Mouse (Mus musculus) embryo, embryonic 9.5 days (tissue): ENCODE measurements at regions not wholly inside any gene's neighbourhood (a gene's known extent, or its start where the extent isn't known, plus 50 kb on each side); places are given as distances from the start of the nearest gene placed in this dataset.
"Not testable (repeated sequence)": the region's sequence is repeated elsewhere in the genome, so short reads cannot be mapped to it uniquely, and the experiment has no call there.

ENCODE experiments used
- DNase-seq: peaks from one replicate; pipeline ENCODE4 v3.0.0-alpha.2; 2017; ENCODE audit errors: extremely low spot score

DNA sequence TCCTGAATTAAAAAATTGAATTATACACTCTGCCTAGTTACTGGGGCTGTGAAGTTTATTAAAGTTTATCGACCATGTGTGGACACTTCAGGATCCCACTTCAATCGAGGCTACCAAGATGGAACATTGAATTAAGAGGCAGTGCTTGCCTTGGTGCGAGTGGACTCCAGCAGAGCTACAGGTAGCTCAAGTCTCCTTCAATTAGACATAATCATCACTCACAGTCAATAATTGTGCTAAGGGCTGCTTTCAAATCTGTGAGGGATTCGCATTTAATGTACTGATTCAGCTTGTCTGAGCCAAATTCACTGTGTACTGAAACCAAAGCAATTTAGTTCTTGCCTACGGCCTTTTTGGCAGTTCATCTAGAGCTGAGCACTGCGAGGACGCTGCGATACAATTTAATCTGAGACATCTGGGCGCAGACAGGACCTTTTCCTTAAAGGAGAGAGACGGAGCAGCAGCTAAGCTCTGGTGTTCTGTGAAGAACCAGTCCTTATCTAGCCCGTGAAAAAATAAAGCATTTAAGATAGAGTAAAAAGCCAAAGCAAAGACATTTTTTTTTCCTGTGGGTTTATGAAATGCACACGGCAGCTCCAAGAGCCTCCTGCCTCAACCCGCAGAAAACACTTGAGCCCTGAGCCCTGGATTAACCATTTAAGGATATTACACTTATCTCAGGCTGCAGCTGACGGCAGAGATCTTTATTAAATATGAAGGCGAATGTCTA, 220.8 kb upstream of the Irx1 start:
- DNase-seq, result no peak

DNA sequence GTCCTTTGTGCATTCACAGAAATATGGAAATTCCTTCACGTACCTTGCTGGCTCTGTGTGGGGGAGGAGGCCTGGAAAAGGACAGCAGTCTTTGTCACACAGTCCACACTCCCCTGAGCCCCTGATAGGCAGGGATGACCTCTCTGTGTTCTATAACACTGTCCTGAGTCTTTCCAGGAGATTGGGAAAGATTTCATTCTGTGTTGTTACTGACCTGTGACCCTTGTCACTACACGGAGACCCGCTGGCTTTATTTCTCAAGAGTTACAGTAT, 221.3 kb upstream of the Irx1 start:
- no peak for DNase-seq

DNA sequence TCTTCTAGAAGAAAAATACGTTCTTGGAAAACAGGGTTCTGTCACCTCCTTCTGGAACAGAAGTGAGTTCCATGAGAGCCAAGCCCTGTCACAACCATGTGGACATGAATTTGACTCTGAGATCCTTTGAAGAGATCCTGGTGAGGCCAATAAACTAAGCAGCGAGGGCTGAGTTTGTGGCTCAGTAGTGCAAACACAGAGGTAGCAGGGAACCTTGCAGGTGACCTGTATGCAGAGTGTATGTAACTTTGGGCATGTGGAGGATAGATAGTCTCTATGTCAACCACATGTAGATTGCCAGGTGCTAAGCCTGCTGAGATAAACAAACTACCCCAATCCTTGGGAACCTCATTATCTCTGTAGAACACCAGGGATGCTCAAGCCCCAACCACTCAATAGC, 232.4 kb upstream of the Irx1 start:
- no peak for DNase-seq

DNA sequence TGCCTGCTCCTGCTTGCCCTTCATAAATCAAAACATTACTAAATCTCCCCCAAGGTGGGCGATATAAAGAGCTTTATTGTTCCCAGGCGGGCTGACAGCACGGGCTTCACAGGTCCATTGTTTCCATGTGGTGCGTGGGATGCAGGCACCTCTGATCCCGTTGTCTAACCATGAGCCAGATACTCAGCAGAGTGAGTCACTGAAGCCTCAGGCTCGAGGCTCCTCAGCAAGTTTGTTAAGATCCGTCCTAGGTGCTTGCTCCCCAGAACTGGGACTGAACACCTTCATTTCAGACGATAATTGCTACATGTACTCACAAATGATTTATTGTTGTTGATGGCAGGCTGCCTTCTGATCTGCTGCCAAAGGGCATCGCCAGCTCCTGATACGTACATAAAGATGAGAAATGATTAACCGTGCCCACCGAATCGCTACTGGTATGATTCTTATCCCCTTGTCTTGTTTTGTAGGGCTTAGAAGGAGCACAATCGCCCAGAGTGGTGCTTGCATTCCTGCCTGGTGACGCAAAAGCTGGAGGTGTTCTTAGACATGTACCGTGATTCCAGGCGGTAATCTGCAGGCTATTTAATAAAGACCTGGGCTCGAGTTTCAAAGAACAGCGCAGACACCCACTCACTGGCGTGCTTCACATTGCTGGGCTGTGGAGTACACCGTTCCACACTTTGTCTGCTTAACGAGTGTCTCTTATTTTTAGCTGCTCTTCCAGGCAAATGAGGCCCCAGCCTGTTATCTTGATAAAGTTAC, 235.0 kb upstream of the Irx1 start:
- DNase-seq, result no peak

DNA sequence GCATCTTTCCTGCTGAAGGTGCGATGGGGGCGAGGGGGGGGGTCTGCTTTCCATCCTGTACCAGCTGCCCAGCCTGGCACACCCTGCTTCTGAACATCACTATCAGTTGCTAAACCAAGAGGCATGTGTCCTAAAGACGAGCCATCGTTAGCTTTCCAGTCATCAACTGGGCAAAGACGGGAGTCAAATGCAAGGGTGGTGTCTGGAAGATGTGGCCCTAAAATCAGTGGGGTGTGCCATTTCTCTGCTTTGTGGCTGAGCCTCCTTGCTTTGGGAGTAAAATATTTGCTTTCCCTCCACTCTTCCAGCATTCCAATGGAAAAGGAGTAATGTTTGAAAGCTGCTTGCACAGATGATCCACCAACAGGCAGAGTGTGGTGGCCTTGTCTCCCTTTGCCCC, 246.0 kb upstream of the Irx1 start:
- no peak for DNase-seq

DNA sequence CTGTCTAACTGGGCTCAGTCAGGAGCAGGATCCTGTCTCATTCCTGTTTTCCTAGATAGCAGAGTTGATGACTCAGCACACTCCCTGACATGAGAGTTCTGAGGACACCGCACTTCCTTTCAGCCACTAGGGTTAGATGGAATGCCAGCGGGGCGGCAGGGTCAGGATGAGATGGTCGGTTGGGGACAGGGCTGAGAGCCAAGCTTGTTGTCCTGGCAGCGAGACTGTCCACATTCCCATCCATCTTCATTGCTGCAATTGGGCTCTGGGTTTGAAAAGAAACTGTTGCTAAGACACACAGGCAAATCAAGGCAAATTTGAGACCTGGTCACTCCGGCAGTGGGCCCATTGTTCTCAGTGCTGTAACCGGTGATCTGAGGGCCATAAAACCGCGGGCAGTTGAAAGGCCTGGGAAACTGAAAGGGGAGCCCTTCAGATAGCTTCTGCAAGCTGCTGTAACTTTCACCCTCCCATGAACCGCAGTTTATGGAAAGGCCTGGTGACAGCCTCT, 246.5 kb upstream of the Irx1 start:
- peak; percentile 72 for DNase-seq

DNA sequence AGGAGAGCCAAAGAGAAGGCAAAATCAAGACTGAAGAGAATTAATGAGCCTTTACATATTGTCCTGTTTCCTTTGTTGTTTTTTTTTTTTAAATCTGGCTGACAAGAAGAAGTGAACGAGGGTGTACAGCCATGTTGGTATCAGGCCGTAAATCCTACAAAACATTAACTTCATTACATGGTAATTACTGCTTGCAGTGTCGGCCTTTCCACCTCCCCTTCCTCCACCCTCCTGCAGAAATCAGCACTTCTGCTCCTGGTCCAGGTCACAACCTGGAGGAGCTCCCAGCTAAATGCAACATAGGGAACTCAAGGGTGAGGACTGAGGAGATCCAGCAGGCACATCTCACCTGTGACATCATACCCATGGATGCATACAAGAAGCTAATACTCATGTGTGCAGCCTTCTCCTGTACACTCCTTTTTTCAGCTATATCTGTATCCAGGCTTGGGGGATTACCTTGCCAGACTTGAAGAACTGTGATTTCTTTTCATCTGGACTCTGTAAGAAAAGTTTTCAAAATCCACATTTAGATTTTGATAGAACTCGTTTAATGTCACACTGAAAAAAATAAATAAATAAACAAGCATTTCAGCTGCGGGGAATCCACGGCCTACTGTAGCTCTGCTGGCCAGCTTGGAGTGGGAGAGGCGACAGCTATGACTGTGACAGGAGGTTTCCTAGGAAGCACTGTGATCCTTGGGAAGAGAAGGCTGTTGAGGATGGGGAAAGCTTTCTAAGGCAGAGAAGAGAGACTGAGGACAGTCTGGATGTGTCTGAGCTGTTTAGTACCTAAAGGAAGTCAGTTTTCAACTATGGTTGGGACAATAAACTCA, 247.2 kb upstream of the Irx1 start:
- DNase-seq, result peak; percentile 25

DNA sequence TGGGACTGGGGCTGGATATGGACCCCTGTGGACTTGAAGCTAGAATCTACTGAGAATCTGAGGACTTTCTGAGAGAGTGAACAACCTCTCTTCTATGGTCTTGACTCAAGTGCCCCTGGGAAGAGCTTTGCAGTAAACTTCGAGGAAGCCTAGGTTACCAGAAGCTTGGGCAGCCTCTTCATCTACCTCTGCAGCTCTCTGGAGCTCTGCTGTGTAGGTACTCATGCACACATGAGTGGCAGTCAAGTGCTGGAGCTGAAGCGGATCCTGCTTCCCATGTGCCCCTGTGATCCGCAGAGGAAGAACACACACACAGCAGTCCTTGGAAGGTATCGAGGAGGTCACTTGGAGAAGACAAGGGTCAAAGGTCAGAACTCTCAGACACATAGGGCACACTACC, 248.2 kb upstream of the Irx1 start:
- DNase-seq, result peak; percentile 3

DNA sequence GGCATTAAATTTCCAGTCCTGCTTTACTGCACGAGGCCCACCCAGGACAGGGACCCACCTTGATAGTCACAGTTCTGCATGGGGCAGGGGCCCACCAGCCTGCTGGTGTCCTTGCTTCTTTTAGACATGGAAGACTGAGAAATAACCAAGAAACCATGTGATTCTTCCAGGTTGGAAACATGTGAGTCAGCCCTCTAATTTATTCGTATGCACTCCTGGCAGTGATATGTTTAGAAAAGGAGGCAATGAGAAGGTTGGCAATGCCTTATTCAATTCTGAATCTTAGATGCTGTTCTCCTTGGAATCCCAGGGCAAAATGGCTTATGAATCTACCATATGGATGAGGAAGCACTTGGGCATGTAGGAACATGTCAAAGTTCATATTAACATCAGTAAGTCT, 249.2 kb upstream of the Irx1 start:
- DNase-seq, result no peak

DNA sequence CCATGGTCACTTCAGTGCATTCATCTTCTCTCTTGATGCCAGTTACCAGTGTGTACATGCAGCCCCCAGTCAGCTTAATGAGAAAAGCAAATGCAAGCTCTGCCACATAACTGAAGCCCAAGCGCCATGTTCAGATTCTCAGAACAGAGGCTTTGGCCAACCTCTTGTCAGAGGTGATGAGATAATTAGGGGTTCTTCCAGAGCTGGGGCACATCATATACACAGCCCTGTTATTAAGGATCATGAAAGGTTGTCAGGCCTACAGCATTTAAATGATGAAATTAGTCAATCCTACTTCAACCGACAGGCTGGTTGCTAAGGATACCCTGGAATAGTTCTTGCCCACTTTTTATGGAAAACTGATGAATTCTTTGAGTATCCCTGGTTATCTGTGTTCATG, 255.8 kb upstream of the Irx1 start:
- DNase-seq, result no peak

DNA sequence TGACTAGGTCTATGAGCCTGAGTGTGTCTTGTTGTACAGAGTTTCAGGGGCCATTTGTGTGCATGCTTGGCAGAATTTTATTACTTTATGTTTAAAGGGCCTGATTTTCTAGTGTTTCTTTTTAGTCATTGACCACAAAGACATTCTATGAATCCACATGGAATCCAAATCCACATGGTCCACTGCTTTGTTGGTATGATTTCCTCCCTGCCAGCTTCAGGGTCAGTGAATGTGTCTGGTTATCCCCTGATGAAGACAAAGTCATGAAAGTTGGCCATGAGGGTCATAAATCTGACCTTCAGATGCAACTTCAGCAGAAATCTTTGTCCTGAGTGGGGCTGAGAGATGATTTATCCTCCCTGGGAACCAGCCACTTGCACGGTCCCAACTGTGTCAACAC, 263.6 kb upstream of the Irx1 start:
- no peak for DNase-seq

DNA sequence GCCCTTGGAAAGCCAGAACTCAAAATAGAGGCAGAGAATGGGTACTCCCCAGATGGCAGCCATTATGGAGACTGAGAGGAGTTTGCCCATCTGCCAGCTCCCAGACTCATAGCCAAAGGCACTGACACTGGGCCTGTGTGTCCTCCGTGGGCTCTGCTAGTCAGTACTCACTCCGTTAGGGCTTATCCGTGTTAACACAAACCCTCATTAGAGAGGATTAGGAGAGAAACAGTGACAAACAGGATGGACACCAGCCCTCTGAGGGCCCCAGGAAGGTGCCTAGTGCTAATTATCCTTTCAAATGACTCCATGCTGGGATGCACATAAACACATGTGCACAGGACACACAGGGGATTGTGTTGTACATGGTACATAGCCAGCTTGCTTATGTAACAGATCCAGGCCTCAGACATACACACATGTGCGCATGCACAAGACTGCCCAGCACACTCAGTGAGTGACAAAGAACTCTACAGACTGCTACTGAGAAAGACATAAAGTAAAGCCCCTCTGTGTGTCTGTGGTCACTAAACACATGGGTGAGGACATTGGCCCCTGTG, 267.6 kb upstream of the Irx1 start:
- DNase-seq, result no peak

DNA sequence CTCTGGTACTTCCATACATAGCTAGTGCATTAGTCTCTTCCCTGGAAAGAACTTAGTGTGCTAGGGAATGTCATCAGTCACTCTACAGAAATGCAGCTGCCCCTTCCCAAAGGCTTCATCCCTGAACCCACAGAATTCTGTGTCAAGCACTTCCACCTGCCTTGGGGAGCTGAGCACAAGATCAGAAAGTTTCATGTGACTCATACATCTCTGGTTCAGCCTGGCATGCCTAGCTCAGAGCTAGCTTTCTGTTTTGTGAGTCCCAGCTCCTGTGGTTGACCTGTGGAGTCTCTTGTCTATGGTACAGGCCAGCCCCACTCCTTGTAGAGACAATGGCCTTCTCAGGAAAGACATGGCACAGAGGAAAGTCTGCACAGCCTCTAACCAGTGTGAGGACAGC, 268.6 kb upstream of the Irx1 start:
- DNase-seq, result no peak

DNA sequence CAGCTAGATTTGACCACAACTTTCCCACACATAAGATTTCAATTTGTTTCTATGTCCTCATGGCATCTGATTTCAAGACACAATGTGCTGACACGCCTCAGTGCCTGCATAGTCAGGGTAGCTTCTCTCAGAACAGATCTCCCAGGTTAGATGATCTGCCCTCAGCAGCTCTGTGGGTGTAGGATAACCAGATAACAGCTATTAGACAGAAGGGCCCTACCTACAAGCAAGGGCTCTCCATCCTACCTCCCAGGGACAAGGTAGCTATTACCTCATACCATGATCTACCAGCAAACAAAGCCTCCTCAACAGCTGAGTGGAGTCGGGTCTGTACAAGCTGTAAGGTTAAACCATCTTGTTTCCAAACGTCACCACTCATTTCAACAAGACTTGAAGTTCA, 278.4 kb upstream of the Irx1 start:
- DNase-seq, result no peak

DNA sequence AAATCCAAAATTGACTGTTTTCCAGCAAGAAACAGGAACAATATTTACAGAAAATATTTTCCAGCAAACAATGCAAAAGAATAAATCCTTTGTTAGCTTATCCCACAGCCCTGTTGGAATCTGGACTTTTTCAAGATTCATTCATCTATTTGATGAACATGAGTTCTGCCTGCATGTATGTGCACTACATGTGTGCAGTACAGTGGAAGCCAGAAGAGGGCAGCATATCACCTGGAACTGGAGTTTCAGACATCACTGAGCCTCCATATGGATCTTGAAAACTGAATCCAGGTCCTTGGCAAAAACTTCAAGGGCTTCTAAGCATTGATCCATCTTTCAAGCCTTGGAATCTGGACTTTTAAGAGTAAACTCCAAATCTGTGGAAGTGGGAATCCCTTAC, 286.9 kb upstream of the Irx1 start:
- DNase-seq, result no peak

DNA sequence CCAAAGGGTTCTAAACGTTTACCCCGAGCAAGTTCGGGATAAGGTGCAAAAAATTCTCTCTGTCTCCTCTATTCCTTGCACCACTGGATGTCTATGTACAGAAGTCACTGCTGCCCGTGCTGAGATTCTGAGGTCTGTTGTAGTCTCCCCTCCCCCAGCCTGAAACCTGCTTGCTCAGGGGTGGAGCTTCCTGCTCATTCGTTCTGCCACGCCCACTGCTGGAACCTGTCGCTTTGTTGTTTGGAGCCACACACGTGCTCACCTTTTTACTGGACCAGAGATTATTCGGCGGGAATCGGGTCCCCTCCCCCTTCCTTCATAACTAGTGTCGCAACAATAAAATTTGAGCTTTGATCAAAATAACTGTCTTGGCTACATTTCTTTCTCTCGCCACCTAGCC, 289.7 kb upstream of the Irx1 start:
- DNase-seq, result not testable (repeated sequence)

DNA sequence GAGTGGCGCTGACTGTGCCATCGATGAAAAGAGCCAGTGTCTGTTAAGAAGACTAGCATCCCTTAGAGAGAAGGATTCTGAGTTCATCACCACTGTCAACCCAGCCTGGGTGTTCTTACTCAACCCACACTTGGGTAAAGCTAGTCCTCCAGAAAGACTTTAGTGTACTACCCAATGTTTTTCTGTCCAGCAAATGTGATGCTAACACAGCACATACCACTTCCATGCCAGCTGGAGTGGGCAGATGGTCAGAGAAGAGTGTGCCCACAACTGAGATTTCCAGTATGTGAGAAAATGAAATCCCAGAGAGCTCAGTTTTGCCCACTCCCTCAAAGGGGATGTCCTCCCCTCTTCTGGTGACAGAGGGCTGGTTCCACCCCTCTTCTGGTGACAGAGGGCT, 295.3 kb upstream of the Irx1 start:
- DNase-seq, result no peak

DNA sequence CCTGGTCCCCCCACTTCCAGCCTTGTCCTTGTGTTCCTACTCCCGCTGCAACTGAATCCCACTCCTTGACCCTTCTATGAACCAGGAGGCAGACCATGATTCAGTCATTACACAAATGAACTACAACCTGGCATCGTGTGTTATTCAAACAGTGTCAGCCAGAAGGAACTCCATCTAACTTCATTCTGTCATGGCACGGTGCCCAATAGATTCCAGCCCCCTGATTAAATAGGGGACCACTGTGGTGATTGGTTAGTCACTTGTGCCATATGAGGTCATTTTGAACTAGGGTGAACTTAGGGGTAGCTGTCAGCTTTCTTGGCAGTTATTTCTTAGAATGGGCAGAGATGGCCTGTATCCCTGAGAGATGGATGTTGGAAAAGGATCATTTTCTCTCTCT, 300.9 kb upstream of the Irx1 start:
- DNase-seq, result no peak

DNA sequence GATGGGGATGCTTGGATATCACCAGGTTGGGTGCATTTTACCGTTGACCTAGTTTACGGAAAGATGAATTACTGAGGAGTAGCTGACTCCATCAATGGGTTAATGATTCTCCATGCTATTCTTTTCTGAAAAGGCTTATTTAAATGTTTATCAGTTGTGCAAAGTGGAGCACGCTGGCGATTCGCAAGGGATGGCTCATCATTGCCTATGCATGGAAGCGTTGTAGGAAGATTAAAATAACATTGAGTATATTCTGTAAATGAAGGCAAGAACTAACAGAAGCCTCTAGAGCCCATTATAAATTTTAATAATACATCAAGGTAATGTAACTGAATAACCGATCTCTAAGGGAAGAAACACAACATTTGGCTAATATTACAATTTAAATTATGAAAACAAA, 301.6 kb upstream of the Irx1 start:
- DNase-seq, result no peak

DNA sequence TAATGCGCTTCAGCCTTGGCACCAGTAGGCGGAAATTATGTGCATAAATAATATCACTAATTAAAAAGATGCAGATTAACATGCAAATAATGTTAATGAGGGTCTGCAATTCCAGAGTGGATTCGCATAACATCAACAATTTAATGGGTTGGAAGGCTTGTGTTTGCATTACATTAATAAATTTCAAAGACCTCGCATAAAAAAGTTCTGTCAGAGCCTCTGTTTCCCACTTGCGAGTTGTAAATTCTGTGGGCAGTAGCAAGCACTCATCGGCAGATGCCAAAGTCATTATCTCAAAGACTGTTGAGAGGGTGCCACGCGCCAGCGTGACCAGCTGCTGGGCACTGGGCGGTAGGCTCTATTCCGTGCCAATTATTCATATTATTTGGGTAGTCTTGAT, 302.1 kb upstream of the Irx1 start:
- no peak for DNase-seq

DNA sequence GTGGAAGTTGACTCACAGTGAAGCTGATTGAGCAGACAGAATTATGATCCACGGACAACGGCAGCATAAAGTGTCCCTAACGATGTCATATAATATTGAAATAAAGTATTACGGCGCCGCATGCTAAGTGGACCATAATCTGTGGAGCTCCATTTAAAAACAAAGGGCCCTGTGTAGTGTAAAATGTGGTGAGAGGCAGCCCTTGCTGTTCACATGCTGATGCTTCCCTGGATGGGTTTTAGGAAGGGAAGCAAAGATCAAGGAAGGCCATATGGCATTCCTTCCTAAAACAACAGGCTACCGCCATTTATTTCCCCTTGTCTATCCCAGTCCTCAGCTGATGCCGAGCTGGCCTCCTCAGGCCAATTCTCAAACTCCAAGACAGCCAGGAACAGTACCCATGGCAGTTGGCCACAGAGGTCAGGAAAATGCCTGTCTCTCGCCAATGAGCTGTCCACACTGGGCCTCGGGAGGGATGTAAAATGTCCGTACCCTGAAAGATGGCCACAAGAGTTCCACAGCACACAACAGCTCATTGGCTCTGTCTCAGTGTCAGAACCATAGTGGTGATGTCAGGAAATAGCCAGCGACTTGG, 302.7 kb upstream of the Irx1 start:
- DNase-seq, result no peak

DNA sequence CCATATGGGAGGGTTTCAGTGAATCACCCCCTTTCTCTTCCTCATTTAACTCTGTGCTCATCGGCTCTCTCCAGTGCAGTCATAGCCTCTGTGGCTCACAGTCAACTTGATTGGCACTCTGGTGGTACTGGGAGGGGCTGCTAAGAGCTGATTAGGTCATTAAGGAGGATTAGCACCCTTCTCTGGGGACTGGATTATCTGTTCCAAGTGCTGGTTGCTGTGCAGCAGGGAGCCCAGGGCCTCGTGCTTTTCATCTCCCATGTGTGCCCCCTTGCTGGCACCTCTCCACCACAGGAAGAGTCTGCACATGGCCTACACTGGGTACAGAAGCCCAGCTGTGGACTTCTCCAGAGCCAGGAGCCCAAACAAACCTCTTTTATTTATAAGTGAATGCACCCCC, 316.8 kb upstream of the Irx1 start:
- no peak for DNase-seq
